Mouse (Mus musculus): Measurements from ENCODE around the gene Gtf2f2. TPM values are rescaled to one million over a fixed set of nuclear protein-coding genes. Genes with fewer than 3 reads are reported as not detected.
"Not testable (repeated sequence)": the region's sequence is repeated elsewhere in the genome, so short reads cannot be mapped to it uniquely, and the experiment has no call there.

Gene Gtf2f2
- total and polyA plus RNA-seq, 2 experiments from 2014 or later: 41.5 to 47.6 TPM

- peak overlapping the region; percentile 13; the same call in 1 of the 2 replicates for H3K4me2 ChIP-seq (ENCODE audit: low read depth)
Measured at GRCm38 (mm10) chr14:75871111-75871510, 139.6 kb downstream of the Gtf2f2 start.

GRCm38 (mm10) chr14:75870631-75871030, 140.0 kb downstream of the Gtf2f2 start:
- peak overlapping the region; percentile 3; the same call in 1 of the 2 replicates for H3K4me3 ChIP-seq (ENCODE audit: low read depth, low read length)
- ATAC-seq: peak; percentile 77
- no peak overlapping the region for H3K27ac ChIP-seq (ENCODE audit: low read depth, low read length)
- no peaks in the 10 kb centered on the region for H3K36me3 ChIP-seq (ENCODE audit: insufficient read depth)
- H3K4me2 ChIP-seq (ENCODE audit: low read depth): peak overlapping the region; percentile 28
- TF ChIP-seq CTCF (IDR thresholded peaks at IDR 0.05; ENCODE audit: low read depth): peak; percentile 57
- no peaks in the 10 kb centered on the region for H3K4me1 ChIP-seq (ENCODE audit: insufficient read depth)
- H3K27me3 ChIP-seq (ENCODE audit: insufficient read depth, low read length): no peaks in the 10 kb centered on the region
- 13% methylated on average over 9 of the region's 10 CpGs for WGBS
- peak; percentile 78 for DNase-seq
- H3K9me3 ChIP-seq (ENCODE audit: low read length): no peaks in the 10 kb centered on the region
- H3K9ac ChIP-seq: no peak overlapping the region

More at GRCm38 (mm10) chr14:75871111-75871510, 139.6 kb downstream of the Gtf2f2 start:
- no peaks in the 10 kb centered on the region for H3K9me3 ChIP-seq (ENCODE audit: low read length)
- no peak overlapping the region for H3K4me3 ChIP-seq (ENCODE audit: low read depth, low read length)
- H3K27me3 ChIP-seq (ENCODE audit: insufficient read depth, low read length): no peaks in the 10 kb centered on the region
- no peak for TF ChIP-seq CTCF (IDR thresholded peaks at IDR 0.05; ENCODE audit: low read depth)
- ATAC-seq (peak; percentile 32; the same call in 1 of the 2 replicates), DNase-seq (no peak)
- 5% methylated on average over 4 of the region's 5 CpGs for WGBS
- 0 out of 2 replicates have a peak, but pooled peaks cover under 1% of the 10 kb centered on the region for H3K4me1 ChIP-seq (ENCODE audit: insufficient read depth)
- no peak overlapping the region for H3K9ac ChIP-seq
- H3K27ac ChIP-seq (ENCODE audit: low read depth, low read length): peak overlapping the region; percentile 45; the same call in 1 of the 2 replicates
- H3K36me3 ChIP-seq (ENCODE audit: insufficient read depth): no peaks in the 10 kb centered on the region

GRCm38 (mm10) chr14:75869769-75870363, 140.8 kb downstream of the Gtf2f2 start:
- no peaks in the 10 kb centered on the region for H3K4me1 ChIP-seq (ENCODE audit: insufficient read depth)
- no peaks in the 10 kb centered on the region for H3K36me3 ChIP-seq (ENCODE audit: insufficient read depth)
- no peak overlapping the region for H3K27ac ChIP-seq (ENCODE audit: low read depth, low read length)
- no peaks in the 10 kb centered on the region for H3K9me3 ChIP-seq (ENCODE audit: low read length)
- no peak overlapping the region for H3K4me3 ChIP-seq (ENCODE audit: low read depth, low read length)
- no peak overlapping the region for H3K4me2 ChIP-seq (ENCODE audit: low read depth)
- DNase-seq (no peak), ATAC-seq (no peak)
- WGBS: 69% methylated on average over 14 of the region's 14 CpGs
- H3K27me3 ChIP-seq (ENCODE audit: insufficient read depth, low read length): no peaks in the 10 kb centered on the region
- TF ChIP-seq CTCF (IDR thresholded peaks at IDR 0.05; ENCODE audit: low read depth): no peak
- no peak overlapping the region for H3K9ac ChIP-seq

GRCm38 (mm10) chr14:75868028-75868427, 142.6 kb downstream of the Gtf2f2 start:
- DNase-seq: not testable (repeated sequence)

GRCm38 (mm10) chr14:75866706-75867333, 143.8 kb downstream of the Gtf2f2 start:
- H3K27ac ChIP-seq (ENCODE audit: low read depth, low read length): no peak overlapping the region
- 78% methylated on average over 9 of the region's 9 CpGs for WGBS
- no peaks in the 10 kb centered on the region for H3K27me3 ChIP-seq (ENCODE audit: insufficient read depth, low read length)
- H3K4me1 ChIP-seq (ENCODE audit: insufficient read depth): no peaks in the 10 kb centered on the region
- ATAC-seq (no peak), DNase-seq (no peak)
- no peak overlapping the region for H3K9ac ChIP-seq
- no peaks in the 10 kb centered on the region for H3K36me3 ChIP-seq (ENCODE audit: insufficient read depth)
- no peak overlapping the region for H3K4me2 ChIP-seq (ENCODE audit: low read depth)
- TF ChIP-seq CTCF (IDR thresholded peaks at IDR 0.05; ENCODE audit: low read depth): no peak
- H3K4me3 ChIP-seq (ENCODE audit: low read depth, low read length): no peak overlapping the region
- H3K9me3 ChIP-seq (ENCODE audit: low read length): no peaks in the 10 kb centered on the region

More at GRCm38 (mm10) chr14:75868028-75868427, 142.6 kb downstream of the Gtf2f2 start:
- WGBS: 69% methylated on average over 3 of the region's 3 CpGs
- not testable (repeated sequence) for ATAC-seq; H3K9me3 ChIP-seq (ENCODE audit: low read length); H3K27me3 ChIP-seq (ENCODE audit: insufficient read depth, low read length); H3K9ac ChIP-seq; H3K4me1 ChIP-seq (ENCODE audit: insufficient read depth); H3K4me2 ChIP-seq (ENCODE audit: low read depth); H3K4me3 ChIP-seq (ENCODE audit: low read depth, low read length); H3K27ac ChIP-seq (ENCODE audit: low read depth, low read length); H3K36me3 ChIP-seq (ENCODE audit: insufficient read depth)

- H3K27ac ChIP-seq (ENCODE audit: low read depth, low read length): no peak overlapping the region
- H3K9ac ChIP-seq: no peak overlapping the region
- H3K4me2 ChIP-seq (ENCODE audit: low read depth): no peak overlapping the region
- TF ChIP-seq CTCF (IDR thresholded peaks at IDR 0.05; ENCODE audit: low read depth): no peak
- DNase-seq: no peak
- H3K36me3 ChIP-seq (ENCODE audit: insufficient read depth): no peaks in the 10 kb centered on the region
- no peaks in the 10 kb centered on the region for H3K9me3 ChIP-seq (ENCODE audit: low read length)
- 9% methylated on average over 7 of the region's 7 CpGs for WGBS
- no peak overlapping the region for H3K4me3 ChIP-seq (ENCODE audit: low read depth, low read length)
- peak; percentile 59 for ATAC-seq
- H3K4me1 ChIP-seq (ENCODE audit: insufficient read depth): no peaks in the 10 kb centered on the region
- no peaks in the 10 kb centered on the region for H3K27me3 ChIP-seq (ENCODE audit: insufficient read depth, low read length)
Measured at GRCm38 (mm10) chr14:75863549-75864409, 146.9 kb downstream of the Gtf2f2 start.

Data from forebrain, postnatal 0 days (tissue).